Mouse (Mus musculus) embryonic fibroblast, embryonic 13.5 days (primary cell): ENCODE measurements at regions not wholly inside any gene's neighbourhood (a gene's known extent, or its start where the extent isn't known, plus 50 kb on each side); places are given as distances from the start of the nearest gene placed in this dataset.

Experiments used
- CTCF ChIP-seq: IDR thresholded peaks from 2 replicates; pipeline ENCODE4 v1.5.1; 2011; ENCODE audit warnings: mild to moderate bottlenecking, control low read depth, low read length, moderate library complexity, borderline replicate concordance; ENCODE audit not compliant: insufficient read depth
- POLR2A ChIP-seq: IDR thresholded peaks from 2 replicates; pipeline ENCODE4 v1.6.1; 2011; ENCODE audit warnings: low read depth, mild to moderate bottlenecking, control low read depth, low read length, moderate library complexity

DNA sequence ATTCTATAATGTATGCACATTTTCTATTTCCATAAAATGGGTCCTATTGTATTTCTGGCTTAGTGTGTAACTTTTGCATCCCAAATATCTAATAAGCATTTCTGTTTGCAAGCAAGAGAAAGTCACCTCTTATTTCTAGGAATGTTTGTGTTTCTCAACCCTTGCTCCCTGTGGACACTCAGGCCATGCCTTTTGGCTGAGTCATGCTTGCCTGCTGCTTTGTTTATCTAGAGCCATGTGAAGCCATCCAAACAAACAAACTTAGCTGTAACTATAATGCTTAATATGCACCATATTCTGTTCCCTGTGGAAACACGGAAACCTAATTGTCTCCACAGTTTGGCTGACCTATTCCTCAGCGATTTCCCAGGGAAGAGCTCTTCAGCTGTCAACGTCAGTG is 139.6 kb upstream of the Avpr1a start:
- no peak for TF ChIP-seq CTCF
- TF ChIP-seq POLR2A, result no peak
